Mouse (Mus musculus): Measurements from ENCODE around the gene Gm44805. TPM values are rescaled to one million over a fixed set of nuclear protein-coding genes. Genes with fewer than 3 reads are reported as not detected.
A peak's percentile ranks its signal among the peaks of the same experiment; 100 is the strongest.

Gm44805 gene
- total RNA-seq, 1 experiment = not detected

DNA sequence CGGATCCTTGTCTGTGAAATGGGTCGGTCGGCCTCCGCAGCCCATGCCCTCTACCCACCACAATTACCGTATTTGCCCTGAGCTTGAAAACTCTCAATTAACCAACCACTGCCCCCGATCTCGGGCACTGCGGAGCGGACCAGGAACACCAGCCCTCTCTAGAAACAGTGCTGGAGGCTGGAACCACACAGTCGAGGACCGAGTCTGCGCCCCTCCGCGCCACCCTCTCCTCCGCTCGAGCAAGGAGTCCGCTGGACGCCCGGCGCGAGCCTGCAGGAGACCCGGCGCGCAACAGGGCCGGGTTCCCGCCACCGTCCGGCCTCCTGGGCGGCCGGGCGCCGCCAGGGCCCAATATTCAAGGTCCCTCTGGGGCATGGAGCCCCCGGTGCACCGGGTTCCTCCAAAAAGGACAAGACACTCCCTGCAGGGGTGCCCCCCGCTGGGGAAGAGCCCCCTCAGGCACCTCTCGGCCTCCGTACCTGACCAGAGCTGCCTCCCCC is 16.7 kb downstream of the Gm44805 start:
- Histone ChIP-seq H3K4me1 (ENCODE audit: control insufficient read depth in 2 of 2, insufficient read depth in 2 of 2, low read length in 2 of 2, poor library complexity in 1 of 2) (peaks cover 6 to 8% of the 10 kb centered on the region in 2 experiments; a peak in 3 of 4 replicates), H3K36me3 (ENCODE audit: control insufficient read depth, insufficient read depth, low read length, poor library complexity, severe bottlenecking) (peaks cover 12% of the 10 kb centered on the region; the same call in 1 of the 2 replicates), H3K9me3 (ENCODE audit: control insufficient read depth, insufficient read depth, low read depth, low read length) (no peaks in the 10 kb centered on the region), H3K4me3 (ENCODE audit: insufficient read depth in 1 of 2, low read depth in 1 of 2, low read length in 2 of 2, poor library complexity in 1 of 2, severe bottlenecking in 1 of 2) (peak overlapping the region; percentile 86 to 97), H3K9ac (ENCODE audit: insufficient read depth, low read depth, low read length, poor library complexity, severe bottlenecking) (peak overlapping the region; percentile 96), H3K27ac (ENCODE audit: insufficient read depth, low read depth, low read length, poor library complexity, severe bottlenecking) (peak overlapping the region; percentile 48)
- in situ Hi-C loops (cut with MboI; ENCODE audit: low sequenced_read_pairs in 2 of 2, unreplicated experiment in 2 of 2) = no loop called here
- DNase-seq (ENCODE audit: low read depth, low spot score) = no peak
- no peak for TF ChIP-seq CHD2 (IDR thresholded peaks at IDR 0.05; ENCODE audit: low read depth, low read length)
- TF ChIP-seq MAFK (IDR thresholded peaks at IDR 0.05; ENCODE audit: insufficient read depth, low read depth, low read length) = no peak
- no peak for TF ChIP-seq ZC3H11A (IDR thresholded peaks at IDR 0.05; ENCODE audit: borderline replicate concordance, low read depth, low read length)
- no peak for TF ChIP-seq HCFC1 (IDR thresholded peaks at IDR 0.05; ENCODE audit: borderline replicate concordance, insufficient read depth, low read length)
- no peak for TF ChIP-seq ZNF384 (IDR thresholded peaks at IDR 0.05; ENCODE audit: low read depth, low read length)

DNA sequence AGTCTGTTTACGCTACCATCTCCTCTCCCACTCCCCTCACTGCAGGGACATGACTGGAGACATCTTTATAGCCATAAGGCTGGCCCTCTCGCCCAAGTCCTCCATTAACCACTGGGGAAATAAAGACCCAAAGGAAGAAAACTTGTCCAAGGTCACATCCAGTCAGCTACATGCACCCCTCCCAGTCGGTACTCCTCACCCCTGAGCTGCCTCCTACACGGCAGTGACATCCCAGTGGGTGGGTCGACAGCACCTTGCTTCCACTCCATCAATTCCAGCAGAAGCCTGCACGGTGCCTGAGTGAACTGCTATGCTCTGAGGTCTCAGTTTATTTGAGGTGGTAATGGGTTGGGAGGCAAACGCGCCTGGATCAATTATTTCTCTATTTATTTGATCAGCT is 17.3 kb downstream of the Gm44805 start:
- H3K36me3 ChIP-seq (ENCODE audit: control insufficient read depth, insufficient read depth, low read length, poor library complexity, severe bottlenecking) = peaks cover 12% of the 10 kb centered on the region; the same call in 1 of the 2 replicates
- H3K4me1 ChIP-seq (ENCODE audit: control insufficient read depth in 2 of 2, insufficient read depth in 2 of 2, low read length in 2 of 2, poor library complexity in 1 of 2) = peaks cover 4 to 7% of the 10 kb centered on the region in 2 experiments; a peak in 3 of 4 replicates
- in situ Hi-C loops (cut with MboI; ENCODE audit: low sequenced_read_pairs in 2 of 2, unreplicated experiment in 2 of 2) = no loop called here
- peak overlapping the region; percentile 86 to 97 for H3K4me3 ChIP-seq (ENCODE audit: insufficient read depth in 1 of 2, low read depth in 1 of 2, low read length in 2 of 2, poor library complexity in 1 of 2, severe bottlenecking in 1 of 2)
- H3K27ac ChIP-seq (ENCODE audit: insufficient read depth, low read depth, low read length, poor library complexity, severe bottlenecking) = no peak overlapping the region
- no peak for TF ChIP-seq ZC3H11A (IDR thresholded peaks at IDR 0.05; ENCODE audit: borderline replicate concordance, low read depth, low read length)
- DNase-seq (ENCODE audit: low read depth, low spot score) = no peak
- no peaks in the 10 kb centered on the region for H3K9me3 ChIP-seq (ENCODE audit: control insufficient read depth, insufficient read depth, low read depth, low read length)
- peak overlapping the region; percentile 96 for H3K9ac ChIP-seq (ENCODE audit: insufficient read depth, low read depth, low read length, poor library complexity, severe bottlenecking)

DNA sequence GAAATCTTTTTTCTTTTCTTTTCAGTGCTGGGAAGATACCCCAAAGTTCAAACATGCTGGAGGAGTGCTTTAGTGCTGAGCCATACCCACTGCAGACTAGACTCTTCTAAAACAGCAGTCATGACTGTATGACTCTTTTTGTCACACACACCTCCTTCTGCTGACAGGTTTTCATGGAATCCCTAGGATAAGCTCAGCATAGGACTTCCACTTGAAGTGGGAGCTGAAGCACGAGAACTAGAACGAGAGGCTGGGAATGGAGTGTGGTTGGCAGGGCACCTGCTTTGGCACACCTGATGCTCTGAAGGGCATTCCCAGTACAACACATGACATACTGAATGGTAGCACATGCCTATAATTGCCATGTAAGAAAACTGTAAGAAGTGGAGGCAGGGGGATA is 28.6 kb downstream of the Gm44805 start:
- H3K9me3 ChIP-seq (ENCODE audit: control insufficient read depth, insufficient read depth, low read depth, low read length) = no peaks in the 10 kb centered on the region
- no peak overlapping the region for H3K4me3 ChIP-seq (ENCODE audit: insufficient read depth in 1 of 2, low read depth in 1 of 2, low read length in 2 of 2, poor library complexity in 1 of 2, severe bottlenecking in 1 of 2)
- H3K9ac ChIP-seq (ENCODE audit: insufficient read depth, low read depth, low read length, poor library complexity, severe bottlenecking) = no peak overlapping the region
- in situ Hi-C loops (cut with MboI; ENCODE audit: low sequenced_read_pairs in 2 of 2, unreplicated experiment in 2 of 2) = no loop called here
- H3K36me3 ChIP-seq (ENCODE audit: control insufficient read depth, insufficient read depth, low read length, poor library complexity, severe bottlenecking) = peaks cover 30% of the 10 kb centered on the region
- H3K4me1 ChIP-seq (ENCODE audit: control insufficient read depth in 2 of 2, insufficient read depth in 2 of 2, low read length in 2 of 2, poor library complexity in 1 of 2) = no peaks in the 10 kb centered on the region
- no peak for DNase-seq (ENCODE audit: low read depth, low spot score)
- TF ChIP-seq MAFK (IDR thresholded peaks at IDR 0.05; ENCODE audit: insufficient read depth, low read depth, low read length) (no peak), ZC3H11A (IDR thresholded peaks at IDR 0.05; ENCODE audit: borderline replicate concordance, low read depth, low read length) (no peak), ZNF384 (IDR thresholded peaks at IDR 0.05; ENCODE audit: low read depth, low read length) (no peak), CHD2 (IDR thresholded peaks at IDR 0.05; ENCODE audit: low read depth, low read length) (no peak), HCFC1 (IDR thresholded peaks at IDR 0.05; ENCODE audit: borderline replicate concordance, insufficient read depth, low read length) (no peak)
- no peak overlapping the region for H3K27ac ChIP-seq (ENCODE audit: insufficient read depth, low read depth, low read length, poor library complexity, severe bottlenecking)

GRCm38 (mm10) chr7:19651063-19651786 is 30.0 kb downstream of the Gm44805 start:
- no peaks in the 10 kb centered on the region for H3K4me1 ChIP-seq (ENCODE audit: control insufficient read depth in 2 of 2, insufficient read depth in 2 of 2, low read length in 2 of 2, poor library complexity in 1 of 2)
- no peak overlapping the region for H3K4me3 ChIP-seq (ENCODE audit: insufficient read depth in 1 of 2, low read depth in 1 of 2, low read length in 2 of 2, poor library complexity in 1 of 2, severe bottlenecking in 1 of 2)
- DNase-seq (ENCODE audit: low read depth, low spot score) = no peak
- H3K27ac ChIP-seq (ENCODE audit: insufficient read depth, low read depth, low read length, poor library complexity, severe bottlenecking) = no peak overlapping the region
- no peak overlapping the region for H3K9ac ChIP-seq (ENCODE audit: insufficient read depth, low read depth, low read length, poor library complexity, severe bottlenecking)
- peaks cover 37% of the 10 kb centered on the region for H3K36me3 ChIP-seq (ENCODE audit: control insufficient read depth, insufficient read depth, low read length, poor library complexity, severe bottlenecking)
- no peaks in the 10 kb centered on the region for H3K9me3 ChIP-seq (ENCODE audit: control insufficient read depth, insufficient read depth, low read depth, low read length)
- in situ Hi-C loops (cut with MboI; ENCODE audit: low sequenced_read_pairs in 2 of 2, unreplicated experiment in 2 of 2) = no loop called here
- no peak for TF ChIP-seq CHD2 (IDR thresholded peaks at IDR 0.05; ENCODE audit: low read depth, low read length)
- TF ChIP-seq ZC3H11A (IDR thresholded peaks at IDR 0.05; ENCODE audit: borderline replicate concordance, low read depth, low read length) = no peak
- TF ChIP-seq ZNF384 (IDR thresholded peaks at IDR 0.05; ENCODE audit: low read depth, low read length) = no peak
- no peak for TF ChIP-seq HCFC1 (IDR thresholded peaks at IDR 0.05; ENCODE audit: borderline replicate concordance, insufficient read depth, low read length)
- no peak for TF ChIP-seq MAFK (IDR thresholded peaks at IDR 0.05; ENCODE audit: insufficient read depth, low read depth, low read length)
